ENCODE assay signal across 9 mouse cellular contexts in the genomic region with DNA sequence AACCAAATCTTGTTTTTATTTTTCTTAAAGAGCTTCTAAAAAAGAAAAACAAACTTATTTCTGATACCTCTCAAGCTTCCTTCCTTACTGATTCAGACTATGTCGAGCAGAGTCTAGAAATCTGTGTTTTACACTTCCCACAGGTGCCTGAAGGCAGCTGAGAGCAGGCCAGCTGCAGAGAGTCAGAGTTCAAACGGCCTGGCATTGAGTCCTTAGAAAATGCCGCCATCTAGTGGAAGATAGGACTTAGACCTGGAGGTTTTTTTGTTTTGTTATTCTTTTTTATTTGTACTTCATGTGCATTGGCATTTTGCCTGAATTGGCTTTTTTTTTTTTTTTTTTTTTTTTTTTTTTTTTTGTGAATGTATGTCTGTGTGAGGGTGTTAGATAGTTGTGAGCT. TPM values are rescaled to one million over a fixed set of nuclear protein-coding genes. Genes with fewer than 3 reads are reported as not detected.
A peak's percentile ranks its signal among the peaks of the same experiment; 100 is the strongest.
DNase-seq lines count a peak whose midpoint lies in the region; ATAC-seq and TF ChIP-seq lines count a peak whose summit lies in the region.
"Had no signal": no experiment of that assay in that cellular context is flagged by ENCODE, and none has a peak within 500 bp of the region (broad histone marks: within the 10 kb centered on the region; RNA-seq: fewer than 3 reads in every experiment).

No protein-coding gene starts in this region.

- no peaks in the 10 kb centered on the region for H3K4me1 ChIP-seq in intestine, postnatal 0 days (replicated peaks; ENCODE audit: control insufficient read depth, insufficient read depth, low read length)
- peaks cover 8% of the 10 kb centered on the region; the same call in 1 of the 2 replicates for H3K4me1 ChIP-seq in intestine, embryonic 15.5 days (replicated peaks)

- 2% methylated on average over 3 of the region's 3 CpGs for WGBS in intestine, postnatal 0 days
- WGBS in intestine, embryonic 15.5 days, result under 1% methylated on average over 3 of the region's 3 CpGs

- no peak for ATAC-seq in intestine, postnatal 0 days
- ATAC-seq in intestine, embryonic 15.5 days, result no peak
- ATAC-seq in monocyte, adult 5-6 weeks (replicated peaks; ENCODE audit: insufficient number of reproducible peaks, low FRiP score, low TSS enrichment, poor library complexity, severe bottlenecking), result peak; percentile 52; the same call in 1 of the 2 replicates

- no peaks in the 10 kb centered on the region for H3K36me3 ChIP-seq in intestine, postnatal 0 days (ENCODE audit: control insufficient read depth, insufficient read depth)
- H3K36me3 ChIP-seq in intestine, embryonic 15.5 days, result no peaks in the 10 kb centered on the region

- no peak overlapping the region for H3K4me2 ChIP-seq in intestine, postnatal 0 days (replicated peaks; ENCODE audit: low read depth)
- no peak overlapping the region for H3K4me2 ChIP-seq in intestine, embryonic 15.5 days (replicated peaks)

- H3K4me3 ChIP-seq in intestine, postnatal 0 days (ENCODE audit: low read depth, low read length), result no peak overlapping the region
- H3K4me3 ChIP-seq in intestine, embryonic 15.5 days (replicated peaks), result no peak overlapping the region
- H3K4me3 ChIP-seq: megakaryocyte, embryonic 14.5 days had no signal

- no peak overlapping the region for H3K27ac ChIP-seq in intestine, postnatal 0 days (ENCODE audit: low read depth, low read length)
- H3K27ac ChIP-seq in intestine, embryonic 15.5 days, result no peak overlapping the region

- peak; percentile 86 for TF ChIP-seq CTCF in intestine, postnatal 0 days (IDR thresholded peaks at IDR 0.05; ENCODE audit: low read depth)

- DNase-seq in B cell, adult 2 months, result peak; percentile 58 to 64
- DNase-seq in ZHBTc4 (ENCODE audit: low read depth, low spot score), result peak; percentile 87
- DNase-seq in embryo, embryonic 11 days, result peak; percentile 93
- peak; percentile 87 for DNase-seq in kidney, adult 9 months
- no peak for DNase-seq in layer of hippocampus, postnatal 36 days

- H3K27me3 ChIP-seq in intestine, postnatal 0 days (replicated peaks; ENCODE audit: control insufficient read depth, insufficient read depth, low read length), result no peaks in the 10 kb centered on the region
- H3K27me3 ChIP-seq in intestine, embryonic 15.5 days (replicated peaks), result no peaks in the 10 kb centered on the region
- H3K27me3 ChIP-seq: megakaryocyte, embryonic 14.5 days had no signal

- H3K9me3 ChIP-seq in intestine, postnatal 0 days (ENCODE audit: control insufficient read depth), result no peaks in the 10 kb centered on the region
- no peaks in the 10 kb centered on the region for H3K9me3 ChIP-seq in intestine, embryonic 15.5 days
- H3K9me3 ChIP-seq: megakaryocyte, embryonic 14.5 days had no signal

- no peak overlapping the region for H3K9ac ChIP-seq in intestine, postnatal 0 days (ENCODE audit: low read depth, low read length)
- no peak overlapping the region for H3K9ac ChIP-seq in intestine, embryonic 15.5 days

RNA-seq across cellular contexts. Expression of gene Ern1, which starts 3.7 kb away (rescaled TPM):
- polyA plus RNA-seq in intestine, postnatal 0 days (2015; fragmentation: Nextera tagmentation; extraction: Ambion mirVana), result 1.6 and 2.9 TPM in 2 replicates
- 4.8 and 5.8 TPM in 2 replicates for polyA plus RNA-seq in intestine, embryonic 15.5 days (2015; fragmentation: Nextera tagmentation; extraction: Ambion mirVana)
- total RNA-seq in monocyte, adult 5-6 weeks (2017), result 27.8 to 71.5 TPM (median 30.5 TPM) in 3 replicates
- 10 to 100 TPM in 1 of 2 experiments, 1 to 10 TPM in 1; 9.5 to 10.5 TPM for total RNA-seq in layer of hippocampus, postnatal 36 days (2021)

Comparison
In these comparisons a context has a peak if more than half of its experiments do, and no peak if none do; other contexts are left out.
1. DNase-seq: peak in B cell, adult 2 months (2 of 2), ZHBTc4 (single experiment), embryo, embryonic 11 days (single experiment) and kidney, adult 9 months (single experiment); none in layer of hippocampus, postnatal 36 days (0 of 2).